Mouse (Mus musculus) adrenal gland, adult 8-10 months (tissue): ENCODE results near the gene Grem2. TPM values are rescaled to one million over a fixed set of nuclear protein-coding genes. Genes with fewer than 3 reads are reported as not detected.
A peak's percentile ranks its signal among the peaks of the same experiment; 100 is the strongest.

Experiments used
- DNase-seq: peaks from one replicate; pipeline ENCODE4 v3.0.0; 2022
- total RNA-seq, 4 experiments: library from RNA; stranded (reverse); gene quantifications; 2 replicates each; pipeline ENCODE4 v1.2.4; 2022

Gene Grem2
- 1 to 10 TPM; 1.3 to 4.2 (median 2.5) TPM for total RNA-seq

GRCm38 (mm10) chr1:174921298-174921955 lies at the start of gene Grem2:
TSS of gene Grem2 (minus strand) at chr1:174921819.
- DNase-seq = peak; percentile 5

GRCm38 (mm10) chr1:174959837-174960236 lies 38.2 kb upstream of the Grem2 start:
- no peak for DNase-seq

GRCm38 (mm10) chr1:174931003-174931619 lies 9.5 kb upstream of the Grem2 start:
- DNase-seq = no peak

- DNase-seq = no peak
Measured at GRCm38 (mm10) chr1:174929459-174930181, 8.0 kb upstream of the Grem2 start.

- DNase-seq = no peak
Measured at GRCm38 (mm10) chr1:174918949-174919348, 2.7 kb downstream of the Grem2 start.

- no peak for DNase-seq
Measured at GRCm38 (mm10) chr1:174918236-174918870, 3.3 kb downstream of the Grem2 start.

- DNase-seq = no peak
Measured at GRCm38 (mm10) chr1:174909834-174910233, 11.8 kb downstream of the Grem2 start.

GRCm38 (mm10) chr1:174908232-174908631 lies 13.4 kb downstream of the Grem2 start:
- no peak for DNase-seq

- DNase-seq = no peak
Measured at GRCm38 (mm10) chr1:174907637-174908036, 14.0 kb downstream of the Grem2 start.

- no peak for DNase-seq
Measured at GRCm38 (mm10) chr1:174902755-174903154, 18.9 kb downstream of the Grem2 start.

GRCm38 (mm10) chr1:174892471-174892870 lies 29.1 kb downstream of the Grem2 start:
- no peak for DNase-seq

GRCm38 (mm10) chr1:174888684-174889405 lies 32.8 kb downstream of the Grem2 start:
- no peak for DNase-seq

- DNase-seq = no peak
Measured at GRCm38 (mm10) chr1:174888073-174888472, 33.5 kb downstream of the Grem2 start.

- DNase-seq = no peak
Measured at GRCm38 (mm10) chr1:174882496-174882895, 39.1 kb downstream of the Grem2 start.

- no peak for DNase-seq
Measured at GRCm38 (mm10) chr1:174875173-174875572, 46.4 kb downstream of the Grem2 start.

GRCm38 (mm10) chr1:174860407-174861118 lies 61.1 kb downstream of the Grem2 start:
- no peak for DNase-seq

- DNase-seq = no peak
Measured at GRCm38 (mm10) chr1:174856188-174856587, 65.4 kb downstream of the Grem2 start.

GRCm38 (mm10) chr1:174844786-174845185 lies 76.8 kb downstream of the Grem2 start:
- no peak for DNase-seq

- DNase-seq = no peak
Measured at GRCm38 (mm10) chr1:174836861-174837260, 84.8 kb downstream of the Grem2 start.

GRCm38 (mm10) chr1:174826562-174826961 lies 95.1 kb downstream of the Grem2 start:
- no peak for DNase-seq

GRCm38 (mm10) chr1:174811846-174812245 lies 109.8 kb downstream of the Grem2 start:
- no peak for DNase-seq

- DNase-seq = no peak
Measured at GRCm38 (mm10) chr1:174788617-174789016, 133.0 kb downstream of the Grem2 start.
